Mouse (Mus musculus) cerebellum, postnatal 14 days (tissue): ENCODE data around the gene Tmem121.

Experiments used
- DNase-seq, 2 experiments: peaks; one replicate each; pipeline ENCODE4 v3.0.0; 2021; ENCODE audit warnings: mixed read lengths in 2 of 2

Tmem121 gene

GRCm38 (mm10) chr12:113185442-113186291 is at the start of gene Tmem121:
Gene Tmem121, plus strand, starts transcription at chr12:113185930.
- peak; percentile 74 for DNase-seq

- no peak for DNase-seq
These were observed 49.2 kb upstream of the Tmem121 start for GRCm38 (mm10) chr12:113136492-113137020.

- no peak for DNase-seq
These were observed 48.2 kb upstream of the Tmem121 start for GRCm38 (mm10) chr12:113137260-113138213.

GRCm38 (mm10) chr12:113138291-113138690 is 47.4 kb upstream of the Tmem121 start:
- DNase-seq = no peak

DNA sequence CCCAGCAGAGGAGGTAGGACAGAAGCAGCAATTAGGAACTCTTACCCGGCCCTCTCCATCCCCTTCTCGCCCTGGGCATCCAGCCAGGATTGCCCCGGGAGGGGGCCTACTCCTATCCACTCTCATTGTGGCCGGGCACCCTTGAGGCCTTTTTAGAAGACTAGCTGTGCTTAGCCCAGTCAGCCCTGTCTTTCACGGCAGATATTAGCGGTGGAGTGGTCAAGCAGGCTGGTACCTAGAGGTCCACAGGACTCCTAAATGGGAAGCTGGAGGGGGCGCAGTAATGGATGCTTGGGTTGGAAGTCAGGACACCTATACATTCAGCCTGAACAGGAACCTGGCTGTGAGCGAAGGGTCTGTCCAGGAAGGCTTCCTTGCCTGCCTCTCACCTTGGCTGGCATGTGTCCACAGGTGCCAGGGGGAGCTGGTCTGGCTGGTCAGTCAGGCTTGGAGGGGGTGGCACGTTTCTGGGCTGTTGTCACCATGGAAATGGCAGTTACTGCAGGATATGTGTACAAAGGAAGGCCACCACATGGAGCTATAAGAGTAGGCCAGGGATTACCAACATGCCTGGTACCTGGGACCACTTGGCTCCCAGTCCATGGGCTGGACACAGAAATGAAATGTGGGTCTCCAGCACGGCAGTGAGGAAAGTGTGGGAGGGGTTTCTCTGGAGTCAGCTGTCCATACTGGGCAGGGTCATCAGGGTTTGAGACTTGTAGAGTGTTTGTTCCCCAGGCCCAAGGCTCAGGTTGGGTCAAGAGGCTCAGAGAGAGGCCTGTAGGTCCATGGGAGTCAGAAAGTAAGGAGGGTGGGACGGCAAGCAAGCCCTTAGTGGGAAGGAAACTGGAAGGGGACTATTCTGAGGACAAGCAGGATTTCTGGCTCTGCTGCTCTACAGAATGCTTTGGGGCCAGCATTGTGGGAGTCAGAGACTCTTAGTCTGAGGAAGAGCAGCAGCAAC is 46.5 kb upstream of the Tmem121 start:
- DNase-seq = peak in 1 of 2 experiments; percentile 52

GRCm38 (mm10) chr12:113139908-113140615 is 45.7 kb upstream of the Tmem121 start, which contains the start of gene Crip2:
Gene Crip2, plus strand, starts transcription at chr12:113140236.
- DNase-seq = peak; percentile 68 to 76

GRCm38 (mm10) chr12:113140616-113141411 is 44.9 kb upstream of the Tmem121 start:
- peak; percentile 32 to 44 for DNase-seq

- DNase-seq = peak; percentile 56 to 63
These were observed 44.2 kb upstream of the Tmem121 start for GRCm38 (mm10) chr12:113141531-113141973.

DNA sequence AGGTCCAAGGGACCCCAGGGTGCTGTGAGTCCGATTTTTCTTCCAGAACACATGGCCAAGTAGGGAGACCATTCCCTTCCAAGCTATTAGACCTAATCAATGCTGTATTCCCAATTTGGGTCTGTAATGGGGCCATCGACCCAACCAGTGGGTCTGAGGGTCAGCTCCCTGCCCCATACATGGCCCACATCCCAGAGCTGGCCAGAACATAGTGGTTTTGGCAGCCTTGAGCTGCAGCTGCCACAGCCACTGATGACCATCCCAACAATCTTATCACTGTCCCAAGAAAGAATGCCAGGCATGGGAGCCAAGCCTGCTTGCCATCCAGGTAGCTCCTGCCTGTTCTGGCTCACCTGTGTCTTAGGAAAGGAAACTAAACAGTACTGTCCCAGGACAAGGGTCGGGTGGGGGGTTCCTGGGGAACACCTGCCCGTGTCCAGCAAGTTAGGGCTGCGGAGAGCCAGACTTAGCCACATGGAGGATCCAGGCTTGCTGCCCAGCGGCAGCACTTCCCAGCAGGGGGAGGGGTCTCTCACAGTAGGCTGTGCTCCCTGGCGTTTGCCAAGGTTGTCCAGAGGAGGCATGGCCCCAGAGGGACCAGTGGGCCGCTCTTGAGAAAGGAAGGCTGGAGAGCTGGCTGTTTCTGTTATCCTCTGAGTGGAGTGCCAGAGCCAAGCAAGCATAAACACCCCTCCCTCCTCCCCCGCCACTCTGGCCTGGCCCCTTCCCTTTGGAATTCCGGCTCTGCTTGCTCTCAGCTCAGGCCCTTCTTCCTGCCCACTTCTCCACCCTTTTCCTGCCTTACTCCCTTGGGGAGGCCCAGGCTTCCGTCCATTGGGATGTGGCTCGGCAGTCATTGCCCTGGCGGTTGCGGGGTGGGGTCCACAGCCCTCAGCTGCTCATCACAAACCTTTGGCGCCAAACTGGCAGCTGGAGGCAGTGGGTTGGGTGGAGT is 43.4 kb upstream of the Tmem121 start:
- peak; percentile 52 to 53 for DNase-seq

DNA sequence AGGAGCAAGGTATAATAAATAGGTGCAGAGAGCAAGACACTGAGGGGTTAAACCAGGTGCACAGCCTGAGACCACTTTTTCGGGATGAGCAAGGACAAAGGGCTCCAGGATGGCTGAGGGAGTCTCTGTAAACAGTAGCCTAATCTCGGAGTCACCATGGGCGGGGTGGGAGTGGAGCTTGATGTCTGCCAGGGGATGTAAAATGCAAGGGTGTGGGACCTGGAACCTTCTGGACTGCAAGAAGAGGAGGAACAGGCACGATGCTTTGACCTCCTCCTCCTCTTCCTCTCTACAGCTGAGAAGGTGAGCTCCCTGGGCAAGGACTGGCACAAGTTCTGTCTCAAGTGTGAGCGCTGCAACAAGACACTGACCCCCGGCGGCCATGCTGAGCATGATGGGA is 42.6 kb upstream of the Tmem121 start:
- no peak for DNase-seq

DNA sequence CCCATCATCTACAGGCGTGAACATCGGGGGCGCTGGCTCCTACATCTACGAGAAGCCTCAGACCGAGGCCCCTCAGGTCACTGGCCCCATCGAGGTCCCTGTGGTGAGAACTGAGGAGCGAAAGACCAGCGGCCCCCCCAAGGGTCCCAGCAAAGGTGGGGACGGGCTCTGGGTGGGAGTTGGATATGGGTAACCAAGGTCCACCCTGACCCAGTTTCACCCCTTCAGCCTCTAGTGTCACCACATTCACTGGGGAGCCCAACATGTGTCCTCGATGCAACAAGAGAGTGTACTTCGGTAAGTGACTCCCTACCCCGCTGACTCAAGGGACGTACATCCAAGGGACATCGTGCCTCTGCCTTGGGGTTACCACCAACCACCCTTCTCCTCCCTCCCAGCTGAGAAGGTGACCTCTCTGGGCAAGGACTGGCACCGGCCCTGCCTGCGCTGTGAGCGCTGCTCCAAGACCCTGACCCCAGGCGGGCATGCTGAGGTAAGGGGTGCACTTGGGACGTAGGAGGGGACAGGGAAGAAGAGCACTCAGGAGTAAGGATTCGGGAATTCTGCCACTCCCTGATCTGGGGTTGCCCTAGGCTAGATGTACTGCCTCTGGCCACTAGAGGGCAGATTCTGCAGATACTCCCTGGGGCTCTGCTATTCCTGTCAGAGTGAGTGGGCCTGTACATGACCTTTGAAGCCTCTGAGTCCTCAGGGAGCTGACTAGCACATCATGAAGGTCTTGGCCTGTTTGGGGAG is 41.6 kb upstream of the Tmem121 start:
- peak; percentile 40 to 47 for DNase-seq

DNA sequence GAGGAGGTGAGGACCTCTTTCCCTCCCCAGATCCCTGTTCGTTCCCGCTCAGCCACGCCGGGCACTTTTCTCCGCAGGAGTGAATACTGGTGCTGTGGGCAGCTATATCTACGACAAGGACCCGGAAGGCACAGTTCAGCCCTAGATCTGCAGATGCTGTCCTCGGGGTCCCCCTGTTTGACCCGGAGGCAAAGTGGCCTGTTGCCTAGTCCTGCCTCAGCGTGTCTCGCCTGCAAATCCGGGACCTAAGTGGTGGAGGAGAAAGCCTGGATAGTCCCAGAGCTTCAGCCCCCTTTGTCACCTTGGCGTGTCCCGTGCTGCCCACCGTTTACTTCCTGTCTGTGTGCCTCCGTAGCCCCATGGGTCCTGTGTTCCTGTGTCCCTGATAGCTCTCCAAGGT is 40.8 kb upstream of the Tmem121 start:
- DNase-seq = no peak

- DNase-seq = no peak
These were observed 40.1 kb upstream of the Tmem121 start for GRCm38 (mm10) chr12:113145591-113145990.

- DNase-seq = peak; percentile 84 to 92
These were observed 39.3 kb upstream of the Tmem121 start, which contains the start of gene Crip1 for GRCm38 (mm10) chr12:113146112-113147057. Gene Crip1, plus strand, starts transcription at chr12:113146316.

GRCm38 (mm10) chr12:113147481-113147880 is 38.2 kb upstream of the Tmem121 start:
- peak; percentile 83 to 85 for DNase-seq

DNA sequence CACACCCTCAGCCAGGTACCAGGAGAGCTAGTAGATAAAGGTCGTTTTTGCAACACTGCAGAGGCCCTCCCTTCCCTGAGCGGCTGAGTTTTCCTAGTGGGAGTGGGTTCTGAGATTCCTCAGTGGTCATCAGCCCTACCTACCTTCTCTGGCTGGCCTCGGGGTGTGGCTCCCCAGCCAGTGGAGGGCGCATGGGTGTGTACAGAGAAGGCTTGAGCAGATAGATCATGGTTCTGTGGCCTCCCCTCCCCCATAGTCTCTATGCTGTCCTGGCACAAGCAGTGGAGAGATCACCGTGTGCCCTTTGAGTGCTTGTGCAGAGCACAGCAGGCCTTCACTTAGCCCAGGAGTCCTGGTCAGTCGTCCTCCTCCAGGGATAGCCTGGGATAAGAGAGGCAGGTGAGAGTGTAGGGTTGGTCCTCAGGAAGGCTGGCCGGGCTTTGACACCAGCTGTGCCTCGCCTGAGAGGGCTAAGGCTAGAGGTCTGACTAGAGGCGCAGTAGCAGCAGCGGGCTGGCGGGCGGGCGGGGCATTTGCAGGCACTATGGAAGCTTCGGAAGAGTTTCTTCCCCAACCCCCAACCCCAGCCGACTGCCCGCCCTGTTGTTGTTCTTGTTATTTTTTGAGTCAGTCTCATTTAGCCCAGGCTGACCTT is 37.2 kb upstream of the Tmem121 start:
- DNase-seq = peak in 1 of 2 experiments; percentile 53
